Mouse (Mus musculus) urinary bladder, postnatal 10 days (tissue): Measurements from ENCODE around the gene Nppc.

ENCODE experiments used
- DNase-seq: peaks from one replicate; pipeline ENCODE4 v3.0.0; 2022; ENCODE audit warnings: low spot score

The Nppc gene

DNA sequence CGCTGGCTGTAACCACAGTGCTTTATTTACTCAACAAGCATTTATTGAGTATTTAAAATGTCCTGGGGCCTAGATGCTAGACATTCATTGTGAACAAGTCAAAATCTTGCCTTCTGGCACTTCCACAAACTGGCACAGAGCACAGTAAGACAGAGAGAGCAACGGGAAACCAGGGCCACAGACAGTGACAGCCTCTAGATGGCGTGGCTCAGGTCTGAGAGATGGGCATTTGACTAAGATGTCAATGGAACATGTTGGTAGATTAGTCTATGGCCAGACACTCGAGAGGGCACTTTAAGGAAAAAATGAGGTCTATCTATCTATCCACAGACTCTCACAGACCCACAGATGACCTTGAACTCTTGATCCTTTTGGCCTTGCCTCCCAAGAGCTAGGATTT, 17.7 kb downstream of the Nppc start:
- DNase-seq, result no peak

DNA sequence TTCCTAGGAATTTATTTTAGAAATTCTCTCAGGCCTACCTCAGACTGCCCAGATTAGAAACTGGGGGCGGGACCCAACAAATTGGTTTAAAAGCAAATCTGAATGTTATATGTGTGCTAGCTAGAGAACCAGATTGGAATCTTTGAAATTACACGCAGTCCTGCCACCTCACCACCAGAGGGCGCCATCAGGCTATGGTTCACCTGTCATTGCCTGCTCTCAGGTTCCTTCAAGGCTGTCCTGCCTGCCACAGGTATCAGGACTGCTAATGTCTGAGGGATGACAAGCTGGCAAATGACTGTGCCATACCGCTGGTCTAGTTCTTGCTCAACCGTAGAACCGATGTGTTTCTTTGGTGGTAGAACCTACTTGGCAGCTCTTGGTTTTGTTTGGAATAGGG, 20.1 kb downstream of the Nppc start:
- DNase-seq, result no peak

DNA sequence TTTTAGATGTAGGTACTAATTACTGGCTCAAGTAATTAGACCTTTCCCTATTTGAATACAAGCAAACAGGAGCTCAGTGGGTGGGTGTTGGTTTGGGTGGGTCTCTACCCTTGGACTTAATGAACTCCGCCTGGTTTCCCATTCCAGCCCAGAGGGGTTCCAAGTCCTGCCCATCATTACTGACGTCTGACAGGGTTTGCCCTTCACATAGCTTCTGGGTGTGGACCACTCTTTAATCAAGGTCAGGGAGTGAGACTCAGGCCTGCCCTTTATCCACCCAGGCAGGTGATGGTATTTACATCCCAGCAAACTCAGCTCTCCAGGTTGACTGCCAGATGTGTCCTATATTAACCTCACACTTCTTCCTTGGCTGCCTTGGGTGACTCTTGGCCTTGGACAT, 22.9 kb downstream of the Nppc start:
- DNase-seq, result no peak

DNA sequence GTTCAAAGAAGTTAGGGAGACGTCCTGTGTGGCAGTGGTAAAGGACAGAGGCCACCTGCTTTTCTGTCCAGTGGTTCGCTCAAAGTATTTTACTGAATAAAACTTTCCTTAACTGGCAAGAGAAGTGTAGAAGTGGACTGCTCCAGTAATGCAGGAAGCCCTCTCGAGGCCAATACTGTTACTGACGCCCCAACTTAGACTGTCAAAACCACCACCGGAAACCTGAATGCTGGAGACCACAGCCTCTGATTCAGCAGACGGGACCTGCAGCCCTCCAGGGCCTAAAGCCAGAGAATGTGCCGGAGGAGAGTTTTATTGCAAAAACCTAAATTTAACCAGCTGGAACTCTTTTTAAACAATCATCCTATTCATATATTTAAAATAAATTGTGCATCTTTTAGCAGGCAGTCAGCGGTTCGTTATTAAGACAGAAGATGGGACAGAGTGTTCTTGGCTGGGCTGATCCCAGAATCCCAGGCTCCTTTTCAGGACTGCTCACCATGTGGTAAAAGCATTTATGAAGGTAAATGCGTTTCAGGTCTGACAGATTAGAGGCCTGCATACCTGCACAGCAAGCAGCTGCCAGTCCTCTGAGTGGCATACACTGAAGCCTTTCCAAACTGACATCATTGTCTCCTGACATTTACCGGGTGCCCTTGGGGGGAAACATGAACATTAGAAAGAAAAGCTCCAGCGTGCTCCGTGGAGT, 27.1 kb downstream of the Nppc start:
- no peak for DNase-seq

DNA sequence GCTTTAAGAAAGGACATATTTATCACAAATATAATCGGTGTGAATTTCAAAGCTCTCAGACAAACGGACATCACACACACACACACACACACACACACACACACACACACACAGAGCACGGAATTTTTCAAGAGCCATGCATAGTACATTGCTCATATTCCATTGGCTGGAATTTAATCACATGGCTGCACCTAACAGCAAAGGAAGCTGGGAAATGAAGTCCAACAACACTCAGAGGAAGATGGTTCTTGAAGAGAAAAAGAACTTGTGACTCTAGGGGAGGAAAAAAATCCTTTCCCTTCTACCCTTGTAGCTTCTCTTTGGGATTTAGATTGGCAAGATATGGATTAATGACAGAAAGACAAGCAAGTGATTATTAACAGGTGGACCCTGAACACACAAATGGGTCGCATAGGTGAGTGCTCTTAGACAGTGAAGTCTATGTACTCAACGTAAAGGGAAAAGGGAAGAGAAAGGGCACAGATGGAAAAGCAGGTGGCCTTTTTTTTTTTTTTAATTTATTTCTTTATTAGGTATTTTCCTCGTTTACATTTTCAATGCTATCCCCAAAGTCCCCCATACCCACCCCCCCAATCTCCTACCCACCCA, 35.5 kb downstream of the Nppc start:
- no peak for DNase-seq

DNA sequence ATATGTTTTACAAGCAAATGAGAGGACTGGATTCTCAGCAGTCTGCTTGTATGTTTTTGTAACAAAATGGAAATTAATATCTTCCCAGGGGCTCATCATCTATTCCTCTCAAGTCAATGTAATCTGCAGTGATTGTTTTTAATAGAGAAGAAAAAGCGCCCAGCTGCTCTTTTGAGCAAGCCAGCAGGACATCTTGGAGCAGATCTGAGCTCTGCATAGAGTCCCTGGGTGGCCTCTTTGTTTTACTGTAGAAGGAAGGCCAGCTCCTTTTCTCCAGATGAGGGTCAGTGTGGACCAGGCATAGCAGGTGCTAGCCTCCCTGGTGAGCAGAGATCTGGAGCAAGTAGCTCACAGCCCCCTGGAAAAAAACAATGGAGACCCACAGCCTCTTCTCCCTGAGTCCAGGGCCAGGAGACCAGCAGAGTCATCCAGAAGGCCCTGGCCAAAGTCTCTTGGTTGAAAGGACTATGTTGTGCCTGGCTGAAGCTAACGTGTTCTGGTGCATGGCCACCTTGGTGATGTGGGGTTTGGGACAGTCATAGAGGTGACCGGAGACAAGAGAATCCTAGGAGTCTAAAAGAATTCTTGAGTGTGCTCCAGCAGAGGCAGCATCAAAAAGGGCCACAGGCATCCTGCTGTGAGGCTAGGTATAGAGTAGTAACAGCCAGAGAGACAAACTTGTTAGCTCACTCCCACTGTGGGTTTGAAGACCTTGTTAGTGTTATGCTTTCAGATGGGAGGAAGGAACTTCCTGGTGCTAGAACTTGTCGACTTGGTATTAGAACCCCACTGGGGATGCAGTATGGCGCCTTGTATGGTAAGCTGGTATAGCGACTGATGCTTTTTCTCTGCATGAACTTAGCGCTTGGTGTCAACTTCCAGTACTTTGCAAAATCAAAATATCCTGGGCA, 36.3 kb downstream of the Nppc start:
- DNase-seq, result no peak

DNA sequence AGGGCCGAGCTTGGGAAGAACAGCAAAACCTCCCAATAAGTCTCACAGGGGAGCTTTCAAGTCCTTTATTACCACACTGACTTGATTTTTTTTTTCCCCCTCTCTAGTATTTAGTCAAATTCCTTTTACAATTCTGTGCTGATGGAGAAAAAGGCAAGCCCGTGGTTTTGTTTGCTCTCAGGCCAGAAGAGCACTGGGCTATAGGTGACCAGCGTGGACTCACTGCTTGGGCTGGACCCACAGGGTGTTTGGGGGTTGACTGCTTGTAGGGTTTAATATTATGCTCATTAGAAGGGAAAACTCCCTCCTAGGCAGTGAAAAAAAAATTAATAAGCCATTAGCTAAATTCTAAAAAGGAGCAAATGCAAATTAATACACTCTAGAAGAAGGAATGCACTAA, 36.9 kb downstream of the Nppc start:
- DNase-seq, result no peak

DNA sequence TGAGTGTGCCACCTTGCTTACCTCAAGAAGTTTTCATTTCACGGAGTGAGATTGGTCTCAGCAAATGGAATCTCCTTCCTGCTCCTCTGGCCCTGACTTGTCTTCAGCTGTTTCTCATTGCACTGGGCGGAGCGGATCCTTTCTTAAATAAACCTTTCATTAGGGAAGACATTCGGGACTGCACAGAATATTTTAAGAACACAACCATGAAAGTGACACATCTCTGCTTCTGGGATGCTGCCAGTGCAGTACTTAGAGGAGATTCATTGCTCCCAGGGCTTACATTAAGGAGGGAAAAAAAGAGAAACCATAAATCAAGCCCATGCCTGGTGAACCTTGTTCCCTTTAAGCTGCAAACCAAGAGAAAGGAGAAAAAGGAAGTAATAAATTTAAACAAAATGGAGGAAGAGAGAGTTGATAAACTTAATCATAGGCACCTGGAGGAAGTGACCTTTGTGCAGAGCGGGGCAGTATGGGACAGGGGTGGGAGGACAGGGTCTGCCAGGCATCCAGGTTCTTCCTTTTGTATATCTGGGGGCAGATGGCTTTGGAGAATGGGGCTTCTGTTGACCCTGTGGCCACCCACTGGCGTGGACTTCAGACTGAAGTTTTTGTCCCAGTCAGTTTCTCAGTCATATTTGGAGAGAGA, 37.5 kb downstream of the Nppc start:
- no peak for DNase-seq

DNA sequence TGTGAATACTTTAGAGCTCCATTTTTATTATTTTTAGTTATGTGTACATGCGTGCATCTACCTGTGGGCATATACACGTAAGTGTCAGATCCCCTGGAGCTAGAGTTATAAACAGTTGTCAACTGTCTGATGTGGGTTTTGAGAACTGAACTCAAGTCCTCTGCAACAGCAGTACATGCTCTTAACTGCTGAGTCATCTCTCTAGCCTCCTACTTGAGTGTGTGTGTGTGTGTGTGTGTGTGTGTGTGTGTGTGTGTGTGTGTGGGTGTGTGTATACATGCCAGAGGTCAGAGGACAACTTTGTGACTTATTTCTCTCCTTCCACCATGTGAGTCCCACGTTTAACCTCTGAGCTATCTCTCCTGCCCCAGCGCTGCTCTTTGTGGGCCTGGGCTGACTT, 39.8 kb downstream of the Nppc start:
- no peak for DNase-seq

DNA sequence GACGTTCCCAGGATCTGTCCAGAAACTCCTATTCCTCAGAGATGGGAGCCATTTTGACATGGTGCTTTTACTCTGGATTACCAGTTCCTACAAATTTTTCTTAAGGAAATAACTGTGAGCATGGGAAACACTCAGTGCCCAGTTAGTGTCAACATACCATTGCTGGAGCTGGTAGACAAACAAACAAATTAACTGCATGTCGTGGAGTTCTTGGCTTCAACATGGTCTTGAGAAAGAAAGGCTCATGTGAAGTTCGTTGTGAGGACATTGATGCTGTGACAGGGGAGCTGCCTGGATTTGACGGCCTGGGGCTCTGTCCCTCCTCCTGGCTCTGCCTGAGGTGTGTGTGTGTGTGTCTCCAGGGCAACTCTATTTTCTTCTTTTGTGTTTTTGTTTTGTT, 40.4 kb downstream of the Nppc start:
- no peak for DNase-seq

DNA sequence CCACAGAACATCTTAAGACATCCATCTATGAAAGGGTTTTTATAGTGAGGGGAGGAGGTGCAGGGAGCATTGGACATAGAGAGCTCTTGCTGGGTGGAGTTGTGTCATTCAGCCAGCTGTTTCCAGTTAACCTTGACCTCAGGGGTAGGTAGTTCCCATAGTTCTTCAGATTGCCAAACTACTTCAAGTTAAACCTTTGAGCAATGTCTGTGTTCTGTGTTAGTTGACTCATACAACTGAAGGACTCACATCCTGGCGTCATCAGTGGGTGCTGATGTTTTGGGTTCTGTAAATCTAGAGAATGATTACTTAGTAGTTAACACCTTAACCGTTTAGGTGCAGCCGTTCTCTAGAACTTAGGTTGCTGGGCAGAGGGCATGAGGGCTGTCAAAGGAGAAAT, 42.1 kb downstream of the Nppc start:
- DNase-seq, result no peak

DNA sequence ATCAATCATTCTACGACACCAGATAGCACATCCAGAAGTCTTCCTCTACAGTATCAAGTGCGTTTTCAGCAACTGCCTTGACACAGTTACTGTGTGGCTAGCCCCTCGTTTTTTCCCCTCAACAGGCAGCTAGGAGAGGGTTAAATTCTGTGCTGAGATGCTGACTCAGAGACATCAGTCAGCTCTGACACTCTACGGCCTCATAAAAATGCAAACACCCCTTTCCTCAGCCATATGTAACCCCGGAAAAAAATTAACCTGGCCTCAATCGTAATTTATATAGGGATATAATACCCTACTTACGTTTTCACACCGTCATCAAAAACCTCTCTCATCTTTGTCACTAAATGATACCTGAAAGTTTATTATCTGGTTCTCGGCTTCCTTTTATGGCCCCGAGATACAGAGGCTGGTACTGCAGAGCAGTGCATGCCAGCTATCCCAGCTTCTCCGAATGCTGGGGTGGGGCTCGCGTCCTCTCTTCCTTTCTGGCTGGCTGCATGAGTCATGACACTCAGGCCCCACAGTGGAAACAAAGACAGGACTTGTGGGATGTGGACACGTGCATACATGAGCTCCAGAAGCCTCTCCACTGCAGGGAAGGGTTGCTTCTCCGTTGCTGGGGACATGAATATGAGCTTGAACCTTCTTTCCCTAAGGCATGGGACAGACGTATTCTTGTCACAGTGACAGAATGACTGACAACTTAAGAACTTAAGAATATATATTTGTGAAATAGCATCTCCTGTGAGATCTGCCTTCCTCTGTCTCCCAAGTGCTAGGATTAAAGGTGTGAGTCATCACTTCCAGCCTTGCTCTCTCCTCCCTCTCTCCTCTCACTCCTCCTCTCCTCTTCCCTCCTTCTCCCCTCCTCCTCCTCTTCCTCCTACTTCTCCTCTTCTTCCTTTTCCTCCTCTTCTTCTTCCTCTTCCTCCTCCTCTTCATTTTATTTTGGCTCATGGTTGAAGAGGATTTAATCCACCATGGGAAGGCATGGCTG, 47.1 kb downstream of the Nppc start:
- no peak for DNase-seq

DNA sequence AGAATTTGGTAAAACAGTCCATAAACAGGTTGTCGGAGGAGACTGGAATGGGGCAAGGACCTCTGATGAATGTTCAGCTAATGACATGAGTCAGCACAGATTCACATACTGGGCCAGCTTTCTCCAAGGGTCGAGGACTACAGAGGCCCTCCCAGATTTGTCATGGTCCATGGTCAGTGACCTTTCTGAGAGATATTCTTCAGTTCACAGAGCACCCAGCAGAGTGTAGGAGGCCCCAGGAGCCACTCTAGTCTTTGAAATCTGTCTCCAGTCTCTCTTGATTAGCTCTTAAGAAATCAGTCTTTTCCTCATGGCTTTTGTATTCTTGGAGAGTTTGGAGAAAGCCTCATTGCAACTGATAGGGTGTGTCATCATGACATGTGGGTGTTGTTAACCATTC, 48.1 kb downstream of the Nppc start:
- DNase-seq, result no peak

DNA sequence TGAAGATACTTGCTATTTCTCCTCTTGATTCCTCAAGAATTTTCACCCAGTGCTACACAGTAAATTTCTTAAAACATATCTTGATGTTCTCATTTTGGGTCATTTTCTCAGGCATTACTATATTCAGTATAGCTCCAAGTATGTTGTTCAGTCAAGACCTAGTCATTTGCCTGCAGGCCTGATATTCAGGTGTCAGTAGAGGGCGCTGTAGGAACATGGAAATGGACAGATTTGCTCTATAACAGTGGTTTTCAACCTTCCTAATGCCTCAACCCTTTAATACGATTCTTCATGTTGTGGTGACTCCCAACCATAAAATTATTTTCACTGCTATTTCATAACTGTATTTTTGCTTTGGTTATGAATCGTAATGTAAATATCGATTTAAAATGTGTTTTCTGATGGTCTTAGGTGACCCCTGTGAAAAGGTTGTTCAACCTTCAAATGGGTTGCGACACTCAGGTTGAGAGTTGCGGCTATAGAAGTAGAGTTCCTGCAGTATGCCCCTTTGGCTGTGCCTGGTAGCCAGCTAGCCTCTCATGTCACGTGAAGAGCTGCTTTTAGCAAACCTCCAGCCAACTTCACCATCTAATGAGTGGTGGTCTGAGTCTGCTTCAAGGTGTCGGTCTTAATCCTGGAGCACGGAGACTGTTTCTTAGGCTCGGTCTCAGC, 51.8 kb downstream of the Nppc start:
- no peak for DNase-seq
